Mouse (Mus musculus): ENCODE data around the gene Acot13. TPM values are rescaled to one million over a fixed set of nuclear protein-coding genes. Genes with fewer than 3 reads are reported as not detected.

Gene Acot13
- 39.7 and 50.8 TPM in 2 replicates for polyA plus RNA-seq (2016; fragmentation: Nextera tagmentation; extraction: Ambion mirVana)

- Histone ChIP-seq H3K9me3 (replicated peaks) (no peaks in the 10 kb centered on the region), H3K27me3 (no peaks in the 10 kb centered on the region), H3K36me3 (no peaks in the 10 kb centered on the region), H3K4me2 (replicated peaks) (peak within 1 kb of the TSS; percentile 70), H3K27ac (peak within 1 kb of the TSS; percentile 89), H3K4me3 (peak within 1 kb of the TSS; percentile 91), H3K4me1 (peaks cover 24% of the 10 kb centered on the region), H3K9ac (peak within 1 kb of the TSS; percentile 96)
- peak; percentile 97 for ATAC-seq (ENCODE audit: low FRiP score)
- under 1% methylated on average over 81 of the region's 90 CpGs for WGBS
Observed at GRCm38 (mm10) chr13:24831353-24832130, at the start of gene Acot13, which contains the start of gene Tdp2. Gene Acot13, minus strand, starts transcription at chr13:24831540. Gene Tdp2, plus strand, starts transcription at chr13:24831679.

- no peak overlapping the region for H3K4me3 ChIP-seq
- H3K9ac ChIP-seq: no peak overlapping the region
- no peak overlapping the region for H3K4me2 ChIP-seq (replicated peaks)
- no peak for ATAC-seq (ENCODE audit: low FRiP score)
- peaks cover 8% of the 10 kb centered on the region; the same call in 1 of the 2 replicates for H3K36me3 ChIP-seq
- 0 out of 2 replicates have a peak, but pooled peaks cover 4% of the 10 kb centered on the region for H3K9me3 ChIP-seq (replicated peaks)
- no peaks in the 10 kb centered on the region for H3K4me1 ChIP-seq
- no peak overlapping the region for H3K27ac ChIP-seq
- no peaks in the 10 kb centered on the region for H3K27me3 ChIP-seq
- WGBS: 94% methylated on average over 5 of the region's 5 CpGs
Observed at GRCm38 (mm10) chr13:24880704-24881103, 49.4 kb upstream of the Acot13 start.

GRCm38 (mm10) chr13:24880208-24880607 is 48.9 kb upstream of the Acot13 start:
- Histone ChIP-seq H3K9ac (no peak overlapping the region), H3K36me3 (peaks cover 8% of the 10 kb centered on the region; the same call in 1 of the 2 replicates), H3K27ac (no peak overlapping the region), H3K9me3 (replicated peaks) (0 out of 2 replicates have a peak, but pooled peaks cover 4% of the 10 kb centered on the region), H3K4me3 (no peak overlapping the region), H3K4me2 (replicated peaks) (no peak overlapping the region), H3K27me3 (no peaks in the 10 kb centered on the region), H3K4me1 (no peaks in the 10 kb centered on the region)
- no peak for ATAC-seq (ENCODE audit: low FRiP score)
- 86% methylated on average over 6 of the region's 6 CpGs for WGBS

- peaks cover 8% of the 10 kb centered on the region; the same call in 1 of the 2 replicates for H3K36me3 ChIP-seq
- H3K27ac ChIP-seq: no peak overlapping the region
- 86% methylated on average over 15 of the region's 15 CpGs for WGBS
- no peak overlapping the region for H3K9ac ChIP-seq
- ATAC-seq (ENCODE audit: low FRiP score): no peak
- H3K4me2 ChIP-seq (replicated peaks): no peak overlapping the region
- no peak overlapping the region for H3K4me3 ChIP-seq
- 0 out of 2 replicates have a peak, but pooled peaks cover 4% of the 10 kb centered on the region for H3K9me3 ChIP-seq (replicated peaks)
- no peaks in the 10 kb centered on the region for H3K27me3 ChIP-seq
- H3K4me1 ChIP-seq: no peaks in the 10 kb centered on the region
Observed at GRCm38 (mm10) chr13:24879359-24880040, 48.2 kb upstream of the Acot13 start.

GRCm38 (mm10) chr13:24868233-24868632 is 36.9 kb upstream of the Acot13 start:
- no peak overlapping the region for H3K4me3 ChIP-seq
- H3K9ac ChIP-seq: no peak overlapping the region
- no peaks in the 10 kb centered on the region for H3K27me3 ChIP-seq
- no peak overlapping the region for H3K27ac ChIP-seq
- H3K4me1 ChIP-seq: no peaks in the 10 kb centered on the region
- no peaks in the 10 kb centered on the region for H3K36me3 ChIP-seq
- no peak overlapping the region for H3K4me2 ChIP-seq (replicated peaks)
- no peaks in the 10 kb centered on the region for H3K9me3 ChIP-seq (replicated peaks)
- 89% methylated on average over 7 of the region's 7 CpGs for WGBS
- no peak for ATAC-seq (ENCODE audit: low FRiP score)

GRCm38 (mm10) chr13:24867789-24868188 is 36.4 kb upstream of the Acot13 start:
- Histone ChIP-seq H3K27ac (no peak overlapping the region), H3K36me3 (no peaks in the 10 kb centered on the region), H3K9me3 (replicated peaks) (no peaks in the 10 kb centered on the region), H3K4me2 (replicated peaks) (no peak overlapping the region), H3K9ac (no peak overlapping the region), H3K4me3 (no peak overlapping the region), H3K4me1 (no peaks in the 10 kb centered on the region), H3K27me3 (no peaks in the 10 kb centered on the region)
- 98% methylated on average over 10 of the region's 10 CpGs for WGBS
- ATAC-seq (ENCODE audit: low FRiP score): no peak

- no peaks in the 10 kb centered on the region for H3K36me3 ChIP-seq
- no peaks in the 10 kb centered on the region for H3K9me3 ChIP-seq (replicated peaks)
- ATAC-seq (ENCODE audit: low FRiP score): no peak
- H3K4me3 ChIP-seq: no peak overlapping the region
- no peak overlapping the region for H3K27ac ChIP-seq
- H3K9ac ChIP-seq: no peak overlapping the region
- H3K4me2 ChIP-seq (replicated peaks): no peak overlapping the region
- WGBS: 61% methylated on average over 9 of the region's 9 CpGs
- no peaks in the 10 kb centered on the region for H3K4me1 ChIP-seq
- no peaks in the 10 kb centered on the region for H3K27me3 ChIP-seq
Observed at GRCm38 (mm10) chr13:24866430-24867402, 35.4 kb upstream of the Acot13 start.

GRCm38 (mm10) chr13:24862520-24862919 is 31.2 kb upstream of the Acot13 start:
- no peaks in the 10 kb centered on the region for H3K9me3 ChIP-seq (replicated peaks)
- no peak overlapping the region for H3K4me2 ChIP-seq (replicated peaks)
- H3K36me3 ChIP-seq: no peaks in the 10 kb centered on the region
- no peaks in the 10 kb centered on the region for H3K4me1 ChIP-seq
- no peak for ATAC-seq (ENCODE audit: low FRiP score)
- H3K27ac ChIP-seq: no peak overlapping the region
- H3K27me3 ChIP-seq: no peaks in the 10 kb centered on the region
- H3K9ac ChIP-seq: no peak overlapping the region
- 56% methylated on average over 7 of the region's 7 CpGs for WGBS
- H3K4me3 ChIP-seq: no peak overlapping the region

- no peak for ATAC-seq (ENCODE audit: low FRiP score)
- Histone ChIP-seq H3K27me3 (no peaks in the 10 kb centered on the region), H3K9me3 (replicated peaks) (no peaks in the 10 kb centered on the region), H3K27ac (no peak overlapping the region), H3K4me1 (no peaks in the 10 kb centered on the region), H3K4me3 (no peak overlapping the region), H3K36me3 (no peaks in the 10 kb centered on the region), H3K9ac (no peak overlapping the region), H3K4me2 (replicated peaks) (no peak overlapping the region)
- 81% methylated on average over 7 of the region's 7 CpGs for WGBS
Observed at GRCm38 (mm10) chr13:24862021-24862420, 30.7 kb upstream of the Acot13 start.

GRCm38 (mm10) chr13:24861084-24861483 is 29.7 kb upstream of the Acot13 start:
- H3K36me3 ChIP-seq: no peaks in the 10 kb centered on the region
- H3K4me3 ChIP-seq: no peak overlapping the region
- H3K4me2 ChIP-seq (replicated peaks): no peak overlapping the region
- no peak for ATAC-seq (ENCODE audit: low FRiP score)
- H3K4me1 ChIP-seq: no peaks in the 10 kb centered on the region
- no peak overlapping the region for H3K27ac ChIP-seq
- no peak overlapping the region for H3K9ac ChIP-seq
- WGBS: 82% methylated on average over 12 of the region's 12 CpGs
- H3K27me3 ChIP-seq: no peaks in the 10 kb centered on the region
- H3K9me3 ChIP-seq (replicated peaks): no peaks in the 10 kb centered on the region

GRCm38 (mm10) chr13:24859115-24859514 is 27.8 kb upstream of the Acot13 start:
- no peaks in the 10 kb centered on the region for H3K27me3 ChIP-seq
- no peaks in the 10 kb centered on the region for H3K9me3 ChIP-seq (replicated peaks)
- no peak overlapping the region for H3K27ac ChIP-seq
- H3K4me2 ChIP-seq (replicated peaks): no peak overlapping the region
- no peak overlapping the region for H3K9ac ChIP-seq
- no peaks in the 10 kb centered on the region for H3K4me1 ChIP-seq
- H3K4me3 ChIP-seq: no peak overlapping the region
- H3K36me3 ChIP-seq: no peaks in the 10 kb centered on the region
- no peak for ATAC-seq (ENCODE audit: low FRiP score)

- H3K9ac ChIP-seq: no peak overlapping the region
- 89% methylated on average over 3 of the region's 3 CpGs for WGBS
- no peak for ATAC-seq (ENCODE audit: low FRiP score)
- no peak overlapping the region for H3K4me2 ChIP-seq (replicated peaks)
- no peaks in the 10 kb centered on the region for H3K27me3 ChIP-seq
- H3K36me3 ChIP-seq: no peaks in the 10 kb centered on the region
- H3K4me1 ChIP-seq: no peaks in the 10 kb centered on the region
- no peak overlapping the region for H3K4me3 ChIP-seq
- no peak overlapping the region for H3K27ac ChIP-seq
- H3K9me3 ChIP-seq (replicated peaks): no peaks in the 10 kb centered on the region
Observed at GRCm38 (mm10) chr13:24852570-24852969, 21.2 kb upstream of the Acot13 start.
